15 mouse cellular contexts compared by ENCODE assay signal in genomic region chr4:125437161-125437822, GRCm38 (mm10). TPM values are rescaled to one million over a fixed set of nuclear protein-coding genes. Genes with fewer than 3 reads are reported as not detected.
"Had no signal": no experiment of that assay in that cellular context is flagged by ENCODE, and none has a peak within 500 bp of the region (broad histone marks: within the 10 kb centered on the region; RNA-seq: fewer than 3 reads in every experiment).

No protein-coding gene starts in this region.

- H3K4me1 ChIP-seq: liver, embryonic 13.5 days; lung, embryonic 15.5 days had no signal

- H3K27me3 ChIP-seq: liver, embryonic 13.5 days; lung, embryonic 15.5 days; neural tube, embryonic 15.5 days had no signal

- H3K36me3 ChIP-seq: limb, embryonic 10.5 days; liver, embryonic 13.5 days; lung, embryonic 15.5 days; midbrain, embryonic 12.5 days; neural tube, embryonic 15.5 days had no signal

- ATAC-seq: liver, postnatal 0 days had no signal

- H3K4me2 ChIP-seq: liver, embryonic 13.5 days; lung, embryonic 15.5 days; midbrain, embryonic 12.5 days; neural tube, embryonic 15.5 days had no signal

- H3K4me3 ChIP-seq: left cerebral cortex, adult 2 months; limb, embryonic 10.5 days; liver, embryonic 13.5 days; lung, embryonic 15.5 days; megakaryocyte, embryonic 14.5 days; midbrain, embryonic 12.5 days; neural tube, embryonic 15.5 days had no signal

- H3K27ac ChIP-seq: left cerebral cortex, adult 2 months; limb, embryonic 10.5 days; liver, embryonic 13.5 days; lung, embryonic 15.5 days; macrophage; midbrain, embryonic 12.5 days; neural tube, embryonic 15.5 days; stomach, postnatal 0 days had no signal

- H3K9me3 ChIP-seq: limb, embryonic 10.5 days; liver, embryonic 13.5 days; lung, embryonic 15.5 days; midbrain, embryonic 12.5 days; neural tube, embryonic 15.5 days had no signal

- H3K9ac ChIP-seq: liver, embryonic 13.5 days; liver, postnatal 0 days; lung, embryonic 15.5 days; midbrain, embryonic 12.5 days; neural tube, embryonic 15.5 days had no signal

- DNase-seq: kidney, adult 8-10 months; kidney, postnatal 25 days; liver, embryonic 13.5 days; liver, postnatal 0 days; lung, postnatal 14 days; right cerebral cortex, postnatal 25 days; thymus, postnatal 4 days had no signal

RNA-seq across cellular contexts. Expression of gene Grik3, which starts 53.2 kb away (rescaled TPM):
- polyA plus RNA-seq: limb, embryonic 10.5 days; lung, embryonic 15.5 days; macrophage had no signal
